Mouse (Mus musculus): Measurements from ENCODE around the gene Rad54l. TPM values are rescaled to one million over a fixed set of nuclear protein-coding genes. Genes with fewer than 3 reads are reported as not detected.

Rad54l gene
- polyA plus RNA-seq, 1 experiment from 2014 or later, result 20.2 TPM

- H3K4me1 ChIP-seq (ENCODE audit: control insufficient read depth, insufficient read depth, low read length), result peaks cover 15% of the 10 kb centered on the region
- H3K9me3 ChIP-seq (replicated peaks; ENCODE audit: control insufficient read depth, low read length), result no peaks in the 10 kb centered on the region
- H3K9ac ChIP-seq (ENCODE audit: low read length), result peak overlapping the region; percentile 80
- 0% methylated on average over 1 of the region's 1 CpGs for WGBS
- peak overlapping the region; percentile 82 for H3K4me2 ChIP-seq (ENCODE audit: low read depth, low read length)
- ATAC-seq (replicated peaks; ENCODE audit: extremely low read depth, insufficient read depth, low FRiP score), result no peak
- no peaks in the 10 kb centered on the region for H3K36me3 ChIP-seq (ENCODE audit: control insufficient read depth, insufficient read depth)
- H3K4me3 ChIP-seq (ENCODE audit: low read length), result peak overlapping the region; percentile 78
- no peaks in the 10 kb centered on the region for H3K27me3 ChIP-seq (ENCODE audit: control insufficient read depth, insufficient read depth, low read length)
- H3K27ac ChIP-seq (ENCODE audit: low read length), result no peak overlapping the region
Observed at GRCm38 (mm10) chr4:116122762-116123161, 728 bp downstream of the Rad54l start.

DNA sequence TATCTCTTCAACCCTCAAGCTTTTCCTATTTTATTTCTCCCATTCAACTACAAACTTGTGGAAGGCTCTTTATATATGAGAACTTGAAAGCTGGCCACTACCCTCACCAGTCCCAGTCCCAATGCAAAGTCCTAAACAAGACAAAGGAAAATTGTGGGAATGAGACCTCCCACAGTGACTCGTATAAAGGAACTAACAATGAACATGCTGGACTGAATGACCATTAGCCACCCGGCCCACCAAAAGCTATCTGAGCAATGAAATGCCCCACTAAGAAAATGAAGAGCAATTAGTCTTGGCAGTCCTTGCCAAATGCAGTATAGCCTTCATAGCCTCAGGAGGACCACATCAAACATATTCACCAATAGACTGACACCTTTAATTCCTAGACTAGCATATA, 12.0 kb downstream of the Rad54l start:
- Histone ChIP-seq H3K27me3 (ENCODE audit: control insufficient read depth, insufficient read depth, low read length) (no peaks in the 10 kb centered on the region), H3K27ac (ENCODE audit: low read length) (no peak overlapping the region), H3K9me3 (replicated peaks; ENCODE audit: control insufficient read depth, low read length) (no peaks in the 10 kb centered on the region), H3K4me3 (ENCODE audit: low read length) (no peak overlapping the region), H3K4me2 (ENCODE audit: low read depth, low read length) (no peak overlapping the region), H3K4me1 (ENCODE audit: control insufficient read depth, insufficient read depth, low read length) (no peaks in the 10 kb centered on the region), H3K9ac (ENCODE audit: low read length) (no peak overlapping the region), H3K36me3 (ENCODE audit: control insufficient read depth, insufficient read depth) (peaks cover 11% of the 10 kb centered on the region; the same call in 1 of the 2 replicates)
- WGBS, result 90% methylated on average over 2 of the region's 2 CpGs
- no peak for ATAC-seq (replicated peaks; ENCODE audit: extremely low read depth, insufficient read depth, low FRiP score)

DNA sequence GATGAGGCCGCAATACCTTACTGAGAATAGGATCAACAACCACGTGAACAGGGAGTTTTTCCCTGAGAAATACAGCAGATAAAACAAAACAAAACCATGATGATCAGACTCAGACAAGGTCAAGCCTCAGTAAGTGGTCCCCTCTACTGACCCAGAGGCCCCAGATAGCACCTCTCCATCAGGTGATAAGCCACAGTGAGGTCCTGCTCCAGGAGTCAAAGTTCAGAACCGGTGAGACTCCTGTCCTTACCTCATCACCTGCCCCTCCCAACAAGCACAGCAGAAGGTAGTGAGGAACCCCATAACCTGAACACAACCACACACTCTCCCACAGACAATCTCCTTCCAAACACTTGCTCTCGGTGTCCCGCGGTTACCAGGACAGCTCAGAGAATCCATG, 12.8 kb downstream of the Rad54l start:
- Histone ChIP-seq H3K27me3 (ENCODE audit: control insufficient read depth, insufficient read depth, low read length) (no peaks in the 10 kb centered on the region), H3K9ac (ENCODE audit: low read length) (no peak overlapping the region), H3K4me1 (ENCODE audit: control insufficient read depth, insufficient read depth, low read length) (no peaks in the 10 kb centered on the region), H3K9me3 (replicated peaks; ENCODE audit: control insufficient read depth, low read length) (no peaks in the 10 kb centered on the region), H3K27ac (ENCODE audit: low read length) (no peak overlapping the region), H3K36me3 (ENCODE audit: control insufficient read depth, insufficient read depth) (peaks cover 10% of the 10 kb centered on the region), H3K4me2 (ENCODE audit: low read depth, low read length) (no peak overlapping the region), H3K4me3 (ENCODE audit: low read length) (no peak overlapping the region)
- no peak for ATAC-seq (replicated peaks; ENCODE audit: extremely low read depth, insufficient read depth, low FRiP score)
- 80% methylated on average over 6 of the region's 6 CpGs for WGBS

DNA sequence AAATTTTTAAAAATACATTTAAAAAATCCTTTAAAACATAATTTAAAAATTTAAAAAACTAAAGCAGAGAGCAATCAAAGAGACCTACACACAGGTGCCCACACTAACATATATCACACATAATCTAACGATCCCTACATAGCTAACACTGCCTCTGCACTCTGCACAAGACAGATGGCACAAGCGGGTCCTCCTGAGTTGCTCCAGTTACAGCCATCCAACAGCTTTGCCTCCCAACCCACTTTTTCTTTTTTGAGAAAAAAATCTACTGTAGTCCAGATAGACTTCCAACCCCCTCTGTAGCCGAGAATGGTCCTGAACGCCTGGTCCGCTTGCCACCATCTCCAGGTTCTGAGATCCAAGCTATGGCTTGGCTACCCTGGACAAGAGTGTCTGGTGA, 18.2 kb downstream of the Rad54l start:
- no peak overlapping the region for H3K4me2 ChIP-seq (ENCODE audit: low read depth, low read length)
- H3K9me3 ChIP-seq (replicated peaks; ENCODE audit: control insufficient read depth, low read length), result no peaks in the 10 kb centered on the region
- H3K27me3 ChIP-seq (ENCODE audit: control insufficient read depth, insufficient read depth, low read length), result no peaks in the 10 kb centered on the region
- ATAC-seq (replicated peaks; ENCODE audit: extremely low read depth, insufficient read depth, low FRiP score), result no peak
- H3K36me3 ChIP-seq (ENCODE audit: control insufficient read depth, insufficient read depth), result peaks cover 25% of the 10 kb centered on the region
- no peaks in the 10 kb centered on the region for H3K4me1 ChIP-seq (ENCODE audit: control insufficient read depth, insufficient read depth, low read length)
- H3K4me3 ChIP-seq (ENCODE audit: low read length), result no peak overlapping the region
- 91% methylated on average over 5 of the region's 5 CpGs for WGBS
- H3K9ac ChIP-seq (ENCODE audit: low read length), result no peak overlapping the region
- no peak overlapping the region for H3K27ac ChIP-seq (ENCODE audit: low read length)

DNA sequence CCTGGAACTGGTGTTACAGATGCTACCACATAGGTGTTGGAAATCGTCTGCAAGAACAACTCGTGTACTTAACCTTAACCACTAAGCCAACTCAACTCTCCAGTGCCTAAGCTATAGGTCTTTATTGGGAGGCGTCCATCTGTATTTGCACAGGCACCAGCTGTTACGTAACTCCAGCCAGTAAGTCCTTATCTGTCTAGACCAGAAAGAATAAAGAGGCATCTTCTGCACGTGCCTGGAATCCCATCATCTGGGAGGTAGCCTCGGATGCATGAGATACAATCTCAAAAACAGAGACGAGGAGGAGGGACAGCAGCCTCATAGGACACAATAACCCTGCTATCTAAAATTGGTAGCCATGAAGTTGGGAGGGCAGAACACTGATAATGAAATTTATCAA, 22.5 kb downstream of the Rad54l start:
- H3K27me3 ChIP-seq (ENCODE audit: control insufficient read depth, insufficient read depth, low read length), result no peaks in the 10 kb centered on the region
- H3K27ac ChIP-seq (ENCODE audit: low read length), result no peak overlapping the region
- 74% methylated on average over 7 of the region's 7 CpGs for WGBS
- no peaks in the 10 kb centered on the region for H3K4me1 ChIP-seq (ENCODE audit: control insufficient read depth, insufficient read depth, low read length)
- H3K9me3 ChIP-seq (replicated peaks; ENCODE audit: control insufficient read depth, low read length), result no peaks in the 10 kb centered on the region
- no peak for ATAC-seq (replicated peaks; ENCODE audit: extremely low read depth, insufficient read depth, low FRiP score)
- H3K4me3 ChIP-seq (ENCODE audit: low read length), result no peak overlapping the region
- peaks cover 52% of the 10 kb centered on the region for H3K36me3 ChIP-seq (ENCODE audit: control insufficient read depth, insufficient read depth)
- H3K4me2 ChIP-seq (ENCODE audit: low read depth, low read length), result no peak overlapping the region
- no peak overlapping the region for H3K9ac ChIP-seq (ENCODE audit: low read length)

- Histone ChIP-seq H3K4me2 (ENCODE audit: low read depth, low read length) (no peak overlapping the region), H3K9me3 (replicated peaks; ENCODE audit: control insufficient read depth, low read length) (no peaks in the 10 kb centered on the region), H3K9ac (ENCODE audit: low read length) (no peak overlapping the region), H3K4me3 (ENCODE audit: low read length) (no peak overlapping the region), H3K36me3 (ENCODE audit: control insufficient read depth, insufficient read depth) (peaks cover 63% of the 10 kb centered on the region), H3K4me1 (ENCODE audit: control insufficient read depth, insufficient read depth, low read length) (no peaks in the 10 kb centered on the region), H3K27me3 (ENCODE audit: control insufficient read depth, insufficient read depth, low read length) (no peaks in the 10 kb centered on the region), H3K27ac (ENCODE audit: low read length) (no peak overlapping the region)
- ATAC-seq (replicated peaks; ENCODE audit: extremely low read depth, insufficient read depth, low FRiP score), result no peak
- 76% methylated on average over 8 of the region's 8 CpGs for WGBS
Observed at GRCm38 (mm10) chr4:116097211-116097610, 26.3 kb downstream of the Rad54l start.

DNA sequence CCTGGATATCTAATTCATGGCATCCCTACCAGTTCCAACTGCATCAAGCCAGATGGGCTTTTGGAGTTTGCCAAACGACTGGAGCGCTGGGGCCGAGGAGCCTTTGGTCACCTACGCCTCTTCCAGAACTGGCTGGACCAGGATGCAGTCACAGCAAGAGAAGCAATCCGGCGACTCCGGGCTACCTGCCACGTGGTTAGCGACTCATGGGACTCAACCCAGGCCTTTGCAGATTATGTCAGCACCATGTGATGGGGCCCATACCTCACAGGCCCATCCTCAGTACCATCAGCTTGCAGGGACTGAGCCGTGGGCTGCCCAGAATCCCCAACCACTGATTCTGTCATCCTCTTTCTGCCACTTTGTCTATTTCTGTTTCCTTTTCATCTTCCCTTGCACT, 27.2 kb downstream of the Rad54l start:
- Histone ChIP-seq H3K9me3 (replicated peaks; ENCODE audit: control insufficient read depth, low read length) (no peaks in the 10 kb centered on the region), H3K4me2 (ENCODE audit: low read depth, low read length) (no peak overlapping the region), H3K27ac (ENCODE audit: low read length) (no peak overlapping the region), H3K27me3 (ENCODE audit: control insufficient read depth, insufficient read depth, low read length) (no peaks in the 10 kb centered on the region), H3K4me3 (ENCODE audit: low read length) (no peak overlapping the region), H3K4me1 (ENCODE audit: control insufficient read depth, insufficient read depth, low read length) (no peaks in the 10 kb centered on the region), H3K36me3 (ENCODE audit: control insufficient read depth, insufficient read depth) (peaks cover 67% of the 10 kb centered on the region), H3K9ac (ENCODE audit: low read length) (no peak overlapping the region)
- WGBS, result 87% methylated on average over 10 of the region's 10 CpGs
- no peak for ATAC-seq (replicated peaks; ENCODE audit: extremely low read depth, insufficient read depth, low FRiP score)

DNA sequence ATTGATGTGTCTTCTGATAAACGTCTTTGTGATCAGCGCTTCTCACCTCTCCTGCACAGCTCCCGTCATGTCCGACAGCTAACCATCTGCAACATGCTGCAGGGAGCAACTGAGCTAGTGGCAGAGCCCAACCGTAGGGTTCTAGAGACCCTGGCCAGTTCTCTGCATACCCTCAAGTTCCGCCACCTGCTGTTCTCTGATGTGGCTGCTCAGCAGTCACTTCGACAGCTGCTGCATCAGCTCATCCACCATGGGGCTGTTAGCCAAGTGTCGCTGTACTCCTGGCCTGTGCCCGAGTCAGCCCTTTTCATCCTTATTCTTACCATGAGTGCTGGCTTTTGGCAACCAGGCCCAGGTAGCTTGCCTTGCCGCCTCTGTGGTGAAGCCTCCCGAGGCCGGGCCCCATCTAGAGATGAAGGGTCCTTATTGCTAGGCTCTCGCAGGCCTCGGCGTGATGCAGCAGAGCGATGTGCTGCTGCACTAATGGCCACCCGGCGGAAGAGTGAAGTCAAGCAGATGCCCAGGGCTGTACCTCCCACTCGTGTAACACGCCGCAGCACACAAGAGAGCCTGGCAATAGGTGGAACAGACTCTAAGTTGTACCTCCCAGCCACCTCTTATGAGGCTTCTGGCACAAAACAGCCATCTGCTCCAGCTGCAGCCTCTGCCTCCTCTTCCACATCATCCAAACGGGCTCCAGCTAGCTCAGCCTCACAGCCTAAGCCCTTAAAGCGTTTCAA, 34.8 kb downstream of the Rad54l start:
- 82% methylated on average over 23 of the region's 23 CpGs for WGBS

GRCm38 (mm10) chr4:116077240-116078095, 46.0 kb downstream of the Rad54l start:
- 34% methylated on average over 3 of the region's 3 CpGs for WGBS
- no peak for ATAC-seq (replicated peaks; ENCODE audit: extremely low read depth, insufficient read depth, low FRiP score)

More for the DNA sequence above, 34.8 kb downstream of the Rad54l start:
- H3K9me3 ChIP-seq (replicated peaks; ENCODE audit: control insufficient read depth, low read length), result no peaks in the 10 kb centered on the region
- H3K36me3 ChIP-seq (ENCODE audit: control insufficient read depth, insufficient read depth), result peaks cover 65% of the 10 kb centered on the region
- no peaks in the 10 kb centered on the region for H3K27me3 ChIP-seq (ENCODE audit: control insufficient read depth, insufficient read depth, low read length)
- H3K4me3 ChIP-seq (ENCODE audit: low read length), result no peak overlapping the region
- no peak overlapping the region for H3K9ac ChIP-seq (ENCODE audit: low read length)
- no peaks in the 10 kb centered on the region for H3K4me1 ChIP-seq (ENCODE audit: control insufficient read depth, insufficient read depth, low read length)
- no peak for ATAC-seq (replicated peaks; ENCODE audit: extremely low read depth, insufficient read depth, low FRiP score)
- H3K4me2 ChIP-seq (ENCODE audit: low read depth, low read length), result no peak overlapping the region
- H3K27ac ChIP-seq (ENCODE audit: low read length), result no peak overlapping the region

More at GRCm38 (mm10) chr4:116077240-116078095, 46.0 kb downstream of the Rad54l start:
- Histone ChIP-seq H3K27ac (ENCODE audit: low read length) (peak overlapping the region; percentile 97), H3K36me3 (ENCODE audit: control insufficient read depth, insufficient read depth) (peaks cover 19% of the 10 kb centered on the region), H3K4me2 (ENCODE audit: low read depth, low read length) (peak overlapping the region; percentile 74), H3K4me3 (ENCODE audit: low read length) (peak overlapping the region; percentile 92), H3K4me1 (ENCODE audit: control insufficient read depth, insufficient read depth, low read length) (peaks cover 24% of the 10 kb centered on the region), H3K9ac (ENCODE audit: low read length) (peak overlapping the region; percentile 98), H3K27me3 (ENCODE audit: control insufficient read depth, insufficient read depth, low read length) (no peaks in the 10 kb centered on the region), H3K9me3 (replicated peaks; ENCODE audit: control insufficient read depth, low read length) (no peaks in the 10 kb centered on the region)
